Mouse (Mus musculus) brain, embryonic 14.5 days (tissue): Measurements from ENCODE around the gene Alg13.

Experiments used
- CTCF ChIP-seq: fragments of 200-500 bp; IDR thresholded peaks from 2 replicates; pipeline ENCODE4 v1.5.1; 2012; ENCODE audit warnings: inconsistent platforms, mild to moderate bottlenecking, moderate library complexity, borderline replicate concordance; ENCODE audit not compliant: insufficient read depth, insufficient read length; ENCODE audit errors: extremely low read depth
- POLR2A ChIP-seq: fragments of 200-500 bp; IDR thresholded peaks from 2 replicates; pipeline ENCODE4 v1.6.1; 2012; ENCODE audit warnings: mild to moderate bottlenecking, inconsistent platforms, borderline replicate concordance; ENCODE audit not compliant: poor library complexity, insufficient read depth, insufficient read length, severe bottlenecking; ENCODE audit errors: extremely low read depth

DNA sequence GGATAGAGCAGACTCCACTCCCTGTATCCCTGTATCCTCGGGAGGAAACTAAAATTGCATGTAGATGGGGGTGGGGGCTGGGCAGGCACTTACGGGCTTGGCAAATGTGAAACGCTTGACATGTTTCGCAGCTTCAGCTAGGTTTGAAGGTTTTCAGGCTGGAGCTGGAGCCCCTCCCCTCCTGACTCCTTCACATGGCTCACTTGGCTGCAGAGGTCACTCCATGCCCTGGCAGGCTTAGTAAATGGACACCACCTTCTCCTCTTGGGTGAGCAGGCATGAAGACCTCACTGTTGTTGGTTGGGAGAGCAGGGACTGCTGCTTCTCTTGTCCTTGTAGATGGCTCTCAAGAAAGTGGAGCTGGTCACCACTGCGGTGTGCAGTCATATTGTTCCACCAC is 1.6 kb upstream of the Alg13 start:
- TF ChIP-seq POLR2A (no peak), CTCF (no peak)
